Mouse (Mus musculus): ENCODE data around the gene Tas1r3.

- TF ChIP-seq ZC3H11A (IDR thresholded peaks at IDR 0.05; ENCODE audit: borderline replicate concordance, low read depth, low read length): no peak
- no peak for TF ChIP-seq ZNF384 (IDR thresholded peaks at IDR 0.05; ENCODE audit: low read depth, low read length)
- no peak for TF ChIP-seq HCFC1 (IDR thresholded peaks at IDR 0.05; ENCODE audit: borderline replicate concordance, insufficient read depth, low read length)
- TF ChIP-seq CHD2 (IDR thresholded peaks at IDR 0.05; ENCODE audit: low read depth, low read length): no peak
Observed at GRCm38 (mm10) chr4:155903246-155903645, 40.1 kb upstream of the Tas1r3 start.

Measured in ES-E14 (cell line).